In genomic region chr5:119059223-119059622, GRCm38 (mm10) we compare ENCODE assay signal across 26 mouse cellular contexts.
DNase-seq lines count a peak whose midpoint lies in the region; ATAC-seq and TF ChIP-seq lines count a peak whose summit lies in the region.
"Had no signal": no experiment of that assay in that cellular context is flagged by ENCODE, and none has a peak within 500 bp of the region (broad histone marks: within the 10 kb centered on the region; RNA-seq: fewer than 3 reads in every experiment).

No protein-coding gene starts in this region.

- H3K9me3 ChIP-seq in heart, postnatal 0 days (replicated peaks; ENCODE audit: control insufficient read depth, low read length) = no peaks in the 10 kb centered on the region
- no peaks in the 10 kb centered on the region for H3K9me3 ChIP-seq in heart, embryonic 11.5 days (replicated peaks; ENCODE audit: control insufficient read depth, low read length)
- no peaks in the 10 kb centered on the region for H3K9me3 ChIP-seq in lung, postnatal 0 days (ENCODE audit: low read length)
- H3K9me3 ChIP-seq in hindbrain, postnatal 0 days (ENCODE audit: low read length) = no peaks in the 10 kb centered on the region
- H3K9me3 ChIP-seq: heart, embryonic 12.5 days; hindbrain, embryonic 15.5 days; intestine, embryonic 15.5 days; limb, embryonic 10.5 days; midbrain, embryonic 12.5 days; neural tube, embryonic 15.5 days had no signal

- H3K27me3 ChIP-seq in heart, postnatal 0 days (ENCODE audit: control insufficient read depth, insufficient read depth, low read length) = no peaks in the 10 kb centered on the region
- H3K27me3 ChIP-seq in heart, embryonic 11.5 days (ENCODE audit: control insufficient read depth, insufficient read depth, low read length) = peaks cover 5% of the 10 kb centered on the region; the same call in 1 of the 2 replicates
- H3K27me3 ChIP-seq in lung, postnatal 0 days (replicated peaks; ENCODE audit: insufficient read depth, low read length) = no peaks in the 10 kb centered on the region
- no peaks in the 10 kb centered on the region for H3K27me3 ChIP-seq in hindbrain, postnatal 0 days (ENCODE audit: insufficient read depth, low read length)
- H3K27me3 ChIP-seq: CH12.LX; intestine, embryonic 15.5 days had no signal

- H3K4me1 ChIP-seq in heart, postnatal 0 days (ENCODE audit: control insufficient read depth, insufficient read depth) = no peaks in the 10 kb centered on the region
- 0 out of 2 replicates have a peak, but pooled peaks cover 7% of the 10 kb centered on the region for H3K4me1 ChIP-seq in heart, embryonic 11.5 days (ENCODE audit: control insufficient read depth, insufficient read depth, low read length)
- no peaks in the 10 kb centered on the region for H3K4me1 ChIP-seq in lung, postnatal 0 days (ENCODE audit: insufficient read depth, low read depth, low read length)
- H3K4me1 ChIP-seq in lung, adult 2 months (ENCODE audit: control insufficient read depth, insufficient read depth, low read length) = peaks cover 4% of the 10 kb centered on the region
- H3K4me1 ChIP-seq in hindbrain, postnatal 0 days (ENCODE audit: insufficient read depth, low read length) = no peaks in the 10 kb centered on the region

- ATAC-seq in heart, postnatal 0 days (ENCODE audit: insufficient read depth, low read depth) = no peak
- ATAC-seq in heart, embryonic 11.5 days (replicated peaks; ENCODE audit: insufficient number of reproducible peaks, low FRiP score, low TSS enrichment) = no peak
- ATAC-seq in lung, postnatal 0 days = no peak
- ATAC-seq in hindbrain, postnatal 0 days = no peak
- ATAC-seq: forebrain, postnatal 0 days; intestine, embryonic 15.5 days; Patski had no signal

- no peak for TF ChIP-seq CTCF in heart, postnatal 0 days (IDR thresholded peaks at IDR 0.05; ENCODE audit: low read depth)
- no peak for TF ChIP-seq CTCF in layer of hippocampus, adult 2 months (conservative IDR thresholded peaks at IDR 0.05)
- TF ChIP-seq CTCF in lung, postnatal 0 days (IDR thresholded peaks at IDR 0.05) = no peak
- no peak for TF ChIP-seq CTCF in lung, adult 2 months (IDR thresholded peaks at IDR 0.05; ENCODE audit: insufficient read depth, low read length)
- no peak for TF ChIP-seq CTCF in hindbrain, postnatal 0 days (IDR thresholded peaks at IDR 0.05; ENCODE audit: low read depth)

- H3K27ac ChIP-seq in heart, postnatal 0 days (ENCODE audit: low read depth) = peak overlapping the region; percentile 77
- no peak overlapping the region for H3K27ac ChIP-seq in heart, embryonic 11.5 days (ENCODE audit: low read depth, low read length)
- H3K27ac ChIP-seq in layer of hippocampus, adult 2 months = peak overlapping the region; percentile 69
- peak overlapping the region; percentile 54; the same call in 1 of the 2 replicates for H3K27ac ChIP-seq in lung, postnatal 0 days (ENCODE audit: low read length)
- no peak overlapping the region for H3K27ac ChIP-seq in hindbrain, postnatal 0 days
- H3K27ac ChIP-seq: hindbrain, embryonic 15.5 days; intestine, embryonic 15.5 days; midbrain, embryonic 12.5 days; neural tube, embryonic 15.5 days had no signal

- H3K4me2 ChIP-seq in heart, postnatal 0 days (ENCODE audit: low read depth, low read length) = no peak overlapping the region
- no peak overlapping the region for H3K4me2 ChIP-seq in heart, embryonic 11.5 days
- no peak overlapping the region for H3K4me2 ChIP-seq in lung, postnatal 0 days (replicated peaks; ENCODE audit: low read depth, low read length)
- no peak overlapping the region for H3K4me2 ChIP-seq in hindbrain, postnatal 0 days (ENCODE audit: low read depth, low read length)
- H3K4me2 ChIP-seq: heart, embryonic 12.5 days; hindbrain, embryonic 15.5 days; intestine, embryonic 15.5 days; midbrain, embryonic 12.5 days; neural tube, embryonic 15.5 days had no signal

- H3K4me3 ChIP-seq in heart, postnatal 0 days (ENCODE audit: low read depth, low read length) = no peak overlapping the region
- no peak overlapping the region for H3K4me3 ChIP-seq in heart, embryonic 11.5 days (ENCODE audit: low read depth, low read length)
- no peak overlapping the region for H3K4me3 ChIP-seq in layer of hippocampus, adult 2 months
- H3K4me3 ChIP-seq in lung, postnatal 0 days (ENCODE audit: low read depth, low read length) = no peak overlapping the region
- no peak overlapping the region for H3K4me3 ChIP-seq in lung, adult 2 months (replicated peaks; ENCODE audit: extremely low read depth, low read depth, low read length)
- H3K4me3 ChIP-seq in hindbrain, postnatal 0 days (ENCODE audit: low read length) = no peak overlapping the region
- H3K4me3 ChIP-seq: heart, embryonic 12.5 days; hindbrain, embryonic 15.5 days; intestine, embryonic 15.5 days; limb, embryonic 10.5 days; midbrain, embryonic 12.5 days; neural tube, embryonic 15.5 days had no signal

- H3K36me3 ChIP-seq in heart, postnatal 0 days (replicated peaks; ENCODE audit: control insufficient read depth, insufficient read depth, low read length) = no peaks in the 10 kb centered on the region
- no peaks in the 10 kb centered on the region for H3K36me3 ChIP-seq in heart, embryonic 11.5 days (ENCODE audit: control insufficient read depth, insufficient read depth, low read length)
- no peaks in the 10 kb centered on the region for H3K36me3 ChIP-seq in lung, postnatal 0 days (ENCODE audit: insufficient read depth, low read length)
- no peaks in the 10 kb centered on the region for H3K36me3 ChIP-seq in hindbrain, postnatal 0 days (ENCODE audit: insufficient read depth, low read length)
- H3K36me3 ChIP-seq: G1E; heart, embryonic 12.5 days; hindbrain, embryonic 15.5 days; intestine, embryonic 15.5 days; limb, embryonic 10.5 days; midbrain, embryonic 12.5 days; neural tube, embryonic 15.5 days had no signal

- no peak for TF ChIP-seq POLR2A in lung, adult 2 months (IDR thresholded peaks at IDR 0.05; ENCODE audit: borderline replicate concordance, extremely low read depth, low read depth, low read length)

- DNase-seq in heart, postnatal 0 days (ENCODE audit: low spot score) = no peak
- DNase-seq in layer of hippocampus, adult 2 months (ENCODE audit: low spot score in 2 of 2) = no peak
- DNase-seq in layer of hippocampus, postnatal 10 days (ENCODE audit: low spot score in 2 of 2) = no peak
- DNase-seq in lung, postnatal 0 days (ENCODE audit: low spot score) = no peak
- no peak for DNase-seq in lung, adult 2 months
- no peak for DNase-seq in hindbrain, postnatal 0 days (ENCODE audit: low spot score)
- DNase-seq: B cell, adult 2 months; cerebellum, adult 11-12 months; cerebellum, postnatal 10 days; forebrain, postnatal 0 days; gastrocnemius, postnatal 36 days; liver; liver, postnatal 0 days; right cerebral cortex, adult 18-20 months; right cerebral cortex, postnatal 4 days; thymus, postnatal 14 days had no signal

- no peak overlapping the region for H3K9ac ChIP-seq in heart, postnatal 0 days (replicated peaks; ENCODE audit: low read depth, low read length)
- H3K9ac ChIP-seq in heart, embryonic 11.5 days (ENCODE audit: low read depth, low read length) = no peak overlapping the region
- H3K9ac ChIP-seq in lung, postnatal 0 days (replicated peaks; ENCODE audit: low read depth) = no peak overlapping the region
- H3K9ac ChIP-seq in hindbrain, postnatal 0 days (replicated peaks; ENCODE audit: low read length) = no peak overlapping the region
- H3K9ac ChIP-seq: forebrain, postnatal 0 days; heart, embryonic 12.5 days; hindbrain, embryonic 15.5 days; intestine, embryonic 15.5 days; liver, postnatal 0 days; midbrain, embryonic 12.5 days; neural tube, embryonic 15.5 days had no signal

- no peak for TF ChIP-seq EP300 in heart, postnatal 0 days (IDR thresholded peaks at IDR 0.05; ENCODE audit: low read depth)
- no peak for TF ChIP-seq EP300 in lung, postnatal 0 days (IDR thresholded peaks at IDR 0.05)

- 93% methylated on average over 2 of the region's 2 CpGs for WGBS in heart, postnatal 0 days
- 83% methylated on average over 2 of the region's 2 CpGs for WGBS in heart, embryonic 11.5 days (ENCODE audit: insufficient replicate concordance)
- WGBS in lung, postnatal 0 days = 87% methylated on average over 2 of the region's 2 CpGs
- 83% methylated on average over 2 of the region's 2 CpGs for WGBS in lung, adult 2 months
- 92% methylated on average over 2 of the region's 2 CpGs for WGBS in hindbrain, postnatal 0 days

Comparison
In these comparisons a context has a peak if more than half of its experiments do, and no peak if none do; other contexts are left out.
1. H3K27ac ChIP-seq: peak in heart, postnatal 0 days (single experiment), layer of hippocampus, adult 2 months (single experiment) and lung, postnatal 0 days (single experiment); none in heart, embryonic 11.5 days (single experiment) and hindbrain, postnatal 0 days (single experiment).